Mouse (Mus musculus): ENCODE results near the gene Knl1. TPM values are rescaled to one million over a fixed set of nuclear protein-coding genes. Genes with fewer than 3 reads are reported as not detected.
A peak's percentile ranks its signal among the peaks of the same experiment; 100 is the strongest.

Gene Knl1
- polyA plus RNA-seq, 1 experiment from 2014 or later = 9.3 TPM

GRCm38 (mm10) chr2:119018391-119019122 is 28.4 kb upstream of the Knl1 start:
- in situ Hi-C loops (cut with MboI; ENCODE audit: low pct_unique_long_range_greater_than_20kb) = no loop called here
- DNase-seq (ENCODE audit: low read depth, low spot score) (no peak), ATAC-seq (no peak)
- POLR2A ChIA-PET = no interaction called here
- H3K27me3 ChIP-seq = no peaks in the 10 kb centered on the region
- TF ChIP-seq CTCF (IDR thresholded peaks at IDR 0.05) = no peak
- CTCF ChIA-PET = no interaction called here

DNA sequence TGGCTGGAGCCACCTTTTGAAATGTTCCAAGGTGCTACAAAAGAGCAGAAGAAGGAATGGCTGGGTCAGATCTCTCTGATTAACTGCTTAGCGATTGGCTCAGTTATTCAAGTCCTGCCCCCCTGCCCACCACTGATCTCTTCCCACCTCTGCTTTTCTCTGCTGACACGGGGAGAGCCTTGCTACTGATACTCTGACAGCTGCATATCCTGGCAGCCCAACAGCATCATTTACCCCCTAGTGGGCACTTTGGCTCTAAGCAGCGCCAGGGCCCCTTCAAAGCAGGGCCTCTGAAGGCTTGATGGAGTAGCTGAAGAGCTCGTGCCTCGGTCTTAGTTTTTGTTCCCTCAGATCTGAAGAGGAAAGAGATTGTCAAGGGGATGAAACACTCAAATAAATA is 27.8 kb upstream of the Knl1 start:
- CTCF ChIA-PET = interaction anchor here (1.0 kb wide), 1 partner anchor 9 kb away, joined by 3 read pairs; no protein-coding TSS in a partner anchor
- no peak for ATAC-seq
- no peaks in the 10 kb centered on the region for H3K27me3 ChIP-seq
- in situ Hi-C loops (cut with MboI; ENCODE audit: low pct_unique_long_range_greater_than_20kb) = no loop called here
- no peak for TF ChIP-seq CTCF (IDR thresholded peaks at IDR 0.05)
- POLR2A ChIA-PET = interaction anchor here (0.6 kb wide), 1 partner anchor 19 kb away, joined by 7 read pairs; no protein-coding TSS in a partner anchor
- no peak for DNase-seq (ENCODE audit: low read depth, low spot score)

- TF ChIP-seq CTCF (IDR thresholded peaks at IDR 0.05) = no peak
- POLR2A ChIA-PET = interaction anchor here (0.6 kb wide), 1 partner anchor 19 kb away, joined by 7 read pairs; no protein-coding TSS in a partner anchor
- DNase-seq (ENCODE audit: low read depth, low spot score) = no peak
- no peaks in the 10 kb centered on the region for H3K27me3 ChIP-seq
- CTCF ChIA-PET = interaction anchor here (1.0 kb wide), 1 partner anchor 9 kb away, joined by 3 read pairs; no protein-coding TSS in a partner anchor
- in situ Hi-C loops (cut with MboI; ENCODE audit: low pct_unique_long_range_greater_than_20kb) = no loop called here
- ATAC-seq = no peak
Observed at GRCm38 (mm10) chr2:119019538-119019937, 27.4 kb upstream of the Knl1 start.

DNA sequence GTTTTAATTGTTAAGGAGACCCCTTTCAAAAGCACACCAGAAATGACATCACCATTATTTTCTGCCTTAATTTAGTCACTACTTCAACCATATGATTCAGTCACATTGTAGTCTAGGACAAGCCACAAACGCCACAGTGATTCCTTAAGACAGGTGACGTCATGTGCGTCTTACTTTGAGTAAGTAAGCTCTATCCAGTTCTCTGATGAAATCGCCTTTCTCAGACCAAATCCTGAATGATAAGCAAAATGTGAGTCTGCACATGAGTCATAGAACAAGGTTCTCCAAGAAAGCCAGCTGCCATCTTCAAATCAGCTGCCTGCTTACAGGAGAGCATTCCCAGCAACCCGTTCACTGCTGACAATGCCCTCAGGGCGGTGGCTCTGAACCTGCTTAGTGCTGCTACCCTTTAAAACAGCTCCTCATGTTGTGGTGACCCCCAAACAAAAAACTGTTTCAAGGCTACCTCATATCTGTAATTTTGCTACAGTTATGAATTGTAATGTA is 23.7 kb upstream of the Knl1 start:
- CTCF ChIA-PET = no interaction called here
- ATAC-seq (no peak), DNase-seq (ENCODE audit: low read depth, low spot score) (no peak)
- H3K27me3 ChIP-seq = no peaks in the 10 kb centered on the region
- in situ Hi-C loops (cut with MboI; ENCODE audit: low pct_unique_long_range_greater_than_20kb) = no loop called here
- no peak for TF ChIP-seq CTCF (IDR thresholded peaks at IDR 0.05)
- POLR2A ChIA-PET = no interaction called here

DNA sequence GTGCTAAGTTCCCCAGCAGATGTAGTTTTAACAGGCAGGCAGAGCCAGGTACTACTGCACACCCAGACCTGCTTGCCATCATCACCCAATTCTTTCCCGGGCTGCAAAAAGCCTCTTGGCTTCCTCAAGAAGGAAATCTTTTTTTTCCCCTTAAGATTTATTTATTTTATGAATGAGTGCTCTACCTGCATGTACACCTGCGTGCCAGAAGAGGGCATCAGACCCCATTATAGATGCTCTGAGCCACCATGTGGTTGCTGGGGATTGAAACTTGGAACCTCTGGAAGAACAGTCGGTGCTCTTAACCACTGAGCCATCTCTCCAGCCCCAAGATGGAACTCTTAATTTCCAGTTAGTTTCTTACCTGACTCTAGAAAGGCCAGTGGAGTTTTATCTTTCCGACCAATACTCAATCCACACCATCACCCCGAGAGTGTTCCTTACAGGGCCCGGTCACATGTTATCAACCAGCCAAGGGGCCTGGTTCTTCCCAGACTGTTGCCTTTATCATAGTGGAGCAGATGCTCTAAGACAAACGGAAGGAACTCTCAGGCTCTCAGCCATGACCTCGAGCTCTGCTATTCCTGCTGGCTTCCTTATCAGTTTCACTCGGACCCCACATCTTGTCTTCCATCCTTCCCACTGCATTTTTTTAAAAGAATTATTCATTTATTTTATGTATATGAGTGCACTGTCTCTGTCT is 22.2 kb upstream of the Knl1 start:
- CTCF ChIA-PET = no interaction called here

GRCm38 (mm10) chr2:119025239-119025616 is 21.7 kb upstream of the Knl1 start:
- H3K27me3 ChIP-seq = no peaks in the 10 kb centered on the region
- no peak for DNase-seq (ENCODE audit: low read depth, low spot score)
- TF ChIP-seq CTCF (IDR thresholded peaks at IDR 0.05) = no peak
- no peak for ATAC-seq
- in situ Hi-C loops (cut with MboI; ENCODE audit: low pct_unique_long_range_greater_than_20kb) = no loop called here
- ChIA-PET CTCF (interaction anchor here (1.0 kb wide), 1 partner anchor 18 kb away, joined by 3 read pairs; no protein-coding TSS in a partner anchor), POLR2A (no interaction called here)

More for the DNA sequence above, 22.2 kb upstream of the Knl1 start:
- H3K27me3 ChIP-seq = no peaks in the 10 kb centered on the region
- DNase-seq (ENCODE audit: low read depth, low spot score) = no peak
- in situ Hi-C loops (cut with MboI; ENCODE audit: low pct_unique_long_range_greater_than_20kb) = no loop called here
- POLR2A ChIA-PET = no interaction called here
- TF ChIP-seq CTCF (IDR thresholded peaks at IDR 0.05) = peak; percentile 58
- ATAC-seq = no peak

- ChIA-PET CTCF (no interaction called here), POLR2A (no interaction called here)
- H3K27me3 ChIP-seq = no peaks in the 10 kb centered on the region
- in situ Hi-C loops (cut with MboI; ENCODE audit: low pct_unique_long_range_greater_than_20kb) = no loop called here
- TF ChIP-seq CTCF (IDR thresholded peaks at IDR 0.05) = no peak
- ATAC-seq (no peak), DNase-seq (ENCODE audit: low read depth, low spot score) (no peak)
Observed at GRCm38 (mm10) chr2:119026951-119027350, 20.0 kb upstream of the Knl1 start.

DNA sequence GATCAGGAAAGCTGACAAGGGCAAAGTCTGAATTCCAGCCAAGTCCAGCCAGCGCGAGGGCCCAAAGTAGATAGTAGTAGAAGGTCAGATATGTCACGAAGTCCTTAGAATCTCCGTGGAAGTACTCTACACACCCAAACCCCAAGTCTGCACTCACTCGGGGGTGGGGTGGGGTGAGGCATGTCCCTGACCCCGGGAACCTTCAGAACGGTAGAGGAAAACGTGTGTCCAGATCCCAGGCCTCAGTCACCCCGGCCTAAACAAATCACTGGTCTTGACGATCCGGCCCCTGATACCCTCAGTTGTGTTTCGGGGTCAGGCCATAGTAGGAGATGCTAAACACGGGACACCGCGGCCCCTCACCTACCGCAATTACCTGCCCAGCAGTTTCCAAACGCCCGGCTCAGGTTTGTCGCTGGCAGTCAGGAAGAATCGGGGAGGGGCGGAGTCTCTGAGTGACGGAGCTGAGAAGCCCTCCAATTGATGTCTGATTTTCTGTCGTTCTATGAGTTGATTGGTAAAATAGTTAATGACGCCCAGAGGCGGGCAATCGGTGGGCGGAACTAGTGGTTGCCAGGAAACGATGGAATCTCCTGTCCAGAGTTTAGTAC is 17.9 kb upstream of the Knl1 start, which contains the start of gene Ccdc32:
Ccdc32 (minus strand) TSS at position 453 of the 611 bp plus-strand sequence.
- no peak for TF ChIP-seq CTCF (IDR thresholded peaks at IDR 0.05)
- ChIA-PET POLR2A (no interaction called here), CTCF (no interaction called here)
- in situ Hi-C loops (cut with MboI; ENCODE audit: low pct_unique_long_range_greater_than_20kb) = no loop called here
- no peaks in the 10 kb centered on the region for H3K27me3 ChIP-seq
- peak; percentile 72 for DNase-seq (ENCODE audit: low read depth, low spot score)
- peak; percentile 87 for ATAC-seq

- CTCF ChIA-PET = no interaction called here
- in situ Hi-C loops (cut with MboI; ENCODE audit: low pct_unique_long_range_greater_than_20kb) = no loop called here
- DNase-seq (ENCODE audit: low read depth, low spot score) = no peak
- ATAC-seq = no peak
- no peak for TF ChIP-seq CTCF (IDR thresholded peaks at IDR 0.05)
- POLR2A ChIA-PET = no interaction called here
- no peaks in the 10 kb centered on the region for H3K27me3 ChIP-seq
Observed at GRCm38 (mm10) chr2:119032191-119032590, 14.7 kb upstream of the Knl1 start.

DNA sequence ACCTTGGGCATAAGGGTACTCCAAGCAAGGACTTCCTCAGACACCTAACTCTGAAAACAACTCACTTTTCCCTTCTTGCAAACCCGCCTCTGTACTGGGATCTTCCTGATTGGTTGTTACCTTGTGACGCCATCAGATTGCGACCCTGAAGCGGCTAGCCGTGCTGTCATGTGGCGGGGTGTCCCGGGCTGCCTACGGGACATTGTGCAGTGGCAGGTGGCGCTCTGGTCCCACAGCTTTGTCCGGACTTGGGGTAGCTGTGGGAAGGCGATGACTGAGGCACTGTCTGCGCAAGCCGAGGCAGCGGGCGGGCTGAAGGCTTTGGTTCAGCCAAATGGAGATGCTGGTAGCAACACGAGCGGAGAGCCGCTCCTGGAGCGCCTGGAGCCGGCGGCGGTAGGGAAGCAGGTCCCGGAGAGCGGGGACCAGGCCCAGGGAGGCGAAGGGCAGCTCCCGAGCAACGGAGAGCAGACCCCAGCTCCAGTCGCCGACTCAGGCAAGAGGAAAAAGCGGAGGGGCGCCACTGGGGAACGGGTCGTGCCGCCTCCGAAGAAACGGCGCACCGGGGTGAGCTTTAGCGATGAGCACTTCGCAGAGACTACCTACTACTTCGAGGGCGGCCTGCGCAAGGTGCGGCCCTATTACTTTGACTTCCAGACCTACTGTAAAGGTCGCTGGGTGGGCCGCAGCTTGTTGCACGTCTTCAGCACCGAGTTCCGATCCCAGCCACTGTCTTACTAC is 12.1 kb upstream of the Knl1 start, which contains the start of gene Rpusd2:
Rpusd2 (plus strand) TSS at position 135 of the 741 bp plus-strand sequence.
- ATAC-seq = peak; percentile 60
- peak; percentile 29 for TF ChIP-seq CTCF (IDR thresholded peaks at IDR 0.05)
- peak; percentile 70 for DNase-seq (ENCODE audit: low read depth, low spot score)
- in situ Hi-C loops (cut with MboI; ENCODE audit: low pct_unique_long_range_greater_than_20kb) = no loop called here
- H3K27me3 ChIP-seq = no peaks in the 10 kb centered on the region
- ChIA-PET CTCF (interaction anchor here (0.5 kb wide), 1 partner anchor 8 kb away, joined by 3 read pairs; no protein-coding TSS in a partner anchor), POLR2A (interaction anchor here (0.6 to 1.4 kb wide), 2 partner anchors 10 to 48 kb away, joined by 4 to 5 read pairs; no protein-coding TSS in a partner anchor)

All from Patski (cell line).